Mouse (Mus musculus) CH12.LX (cell line): ENCODE measurements around the gene Klhl31.

Experiments
- CHD2 ChIP-seq: IDR thresholded peaks from 2 replicates; pipeline ENCODE4 v1.6.1; 2011; ENCODE audit warnings: low read length, improper control_type of control experiment
- CTCF ChIP-seq, 2 experiments: IDR thresholded peaks in 1 of 2; conservative IDR thresholded peaks in 1 of 2; 2 replicates each; pipeline ENCODE4 v1.5.1; 2011 to 2012; ENCODE audit warnings: low read depth in 2 of 2, low read length in 2 of 2, improper control_type of control experiment in 1 of 2, inconsistent platforms in 1 of 2, mild to moderate bottlenecking in 1 of 2, moderate library complexity in 1 of 2
- EP300 ChIP-seq: IDR thresholded peaks from 2 replicates; pipeline ENCODE4 v1.6.1; 2011; ENCODE audit warnings: low read length, improper control_type of control experiment
- ETS1 ChIP-seq: conservative IDR thresholded peaks from 2 replicates; pipeline ENCODE4 v1.6.1; 2012; ENCODE audit warnings: low read depth, mild to moderate bottlenecking, inconsistent platforms, low read length, improper control_type of control experiment, moderate library complexity
- GABPA ChIP-seq: IDR thresholded peaks from 2 replicates; pipeline ENCODE4 v1.6.1; 2012; ENCODE audit warnings: low read depth, low read length, improper control_type of control experiment, inconsistent platforms; ENCODE audit not compliant: insufficient replicate concordance
- HCFC1 ChIP-seq: IDR thresholded peaks from 2 replicates; pipeline ENCODE4 v1.6.1; 2012; ENCODE audit warnings: low read depth, mild to moderate bottlenecking, inconsistent platforms, low read length, improper control_type of control experiment
- KAT2A ChIP-seq: IDR thresholded peaks from 2 replicates; pipeline ENCODE4 v1.6.1; 2012; ENCODE audit warnings: low read length, improper control_type of control experiment, inconsistent platforms; ENCODE audit not compliant: insufficient replicate concordance
- MAZ ChIP-seq: IDR thresholded peaks from 2 replicates; pipeline ENCODE4 v1.6.1; 2012; ENCODE audit warnings: low read depth, mild to moderate bottlenecking, inconsistent platforms, low read length, improper control_type of control experiment, moderate library complexity
- MEF2A ChIP-seq: IDR thresholded peaks from 2 replicates; pipeline ENCODE4 v1.6.1; 2014; ENCODE audit warnings: low read depth, mild to moderate bottlenecking, inconsistent platforms, low read length, improper control_type of control experiment, borderline replicate concordance
- MXI1 ChIP-seq: IDR thresholded peaks from 2 replicates; pipeline ENCODE4 v1.6.1; 2011; ENCODE audit warnings: mild to moderate bottlenecking, low read depth, low read length, improper control_type of control experiment
- POLR2A ChIP-seq: IDR thresholded peaks from 2 replicates; pipeline ENCODE4 v1.6.1; 2011; ENCODE audit warnings: low read depth, mild to moderate bottlenecking, improper control_type of control experiment, low read length
- SIN3A ChIP-seq: IDR thresholded peaks from 2 replicates; pipeline ENCODE4 v1.6.1; 2012; ENCODE audit warnings: low read length, improper control_type of control experiment, inconsistent platforms
- TBP ChIP-seq: conservative IDR thresholded peaks from 2 replicates; pipeline ENCODE4 v1.6.1; 2011; ENCODE audit warnings: low read depth, low read length, improper control_type of control experiment
- ZMIZ1 ChIP-seq: IDR thresholded peaks from 2 replicates; pipeline ENCODE4 v1.6.1; 2012; ENCODE audit warnings: low read depth, mild to moderate bottlenecking, inconsistent platforms, low read length, improper control_type of control experiment

- TF ChIP-seq CTCF (conservative IDR thresholded peaks at IDR 0.05 in 1 of 2, IDR thresholded peaks at IDR 0.05 in 1 of 2; ENCODE audit: low read depth in 2 of 2, low read length in 2 of 2) (no peak), KAT2A (no peak), EP300 (no peak), SIN3A (no peak), TBP (no peak), MEF2A (no peak), ZMIZ1 (no peak), ETS1 (no peak), POLR2A (no peak), HCFC1 (no peak), CHD2 (no peak), GABPA (no peak), MAZ (no peak), MXI1 (no peak)
These were observed 19.5 kb upstream of the Klhl31 start for GRCm38 (mm10) chr9:77616796-77617195.
